Mouse (Mus musculus): ENCODE measurements around the gene Cbx5. TPM values are rescaled to one million over a fixed set of nuclear protein-coding genes. Genes with fewer than 3 reads are reported as not detected.
"Not testable (repeated sequence)": the region's sequence is repeated elsewhere in the genome, so short reads cannot be mapped to it uniquely, and the experiment has no call there.

Cbx5 gene
- polyA plus RNA-seq, 1 experiment from 2014 or later = 40.6 TPM

- H3K9me3 ChIP-seq (replicated peaks; ENCODE audit: control insufficient read depth, low read length); H3K27me3 ChIP-seq (ENCODE audit: control insufficient read depth, insufficient read depth, low read depth, low read length); ATAC-seq (ENCODE audit: low read depth); H3K4me3 ChIP-seq (ENCODE audit: low read depth, low read length); H3K36me3 ChIP-seq (ENCODE audit: control insufficient read depth, insufficient read depth); H3K27ac ChIP-seq (ENCODE audit: low read length); H3K9ac ChIP-seq (ENCODE audit: low read depth, low read length); H3K4me2 ChIP-seq (ENCODE audit: low read depth, low read length): not testable (repeated sequence)
- 91% methylated on average over 2 of the region's 3 CpGs for WGBS (ENCODE audit: insufficient replicate concordance)
- H3K4me1 ChIP-seq (ENCODE audit: control insufficient read depth, low read depth, low read length) = peaks cover 46% of the 10 kb centered on the region
Observed at GRCm38 (mm10) chr15:103275943-103276342, 36.3 kb upstream of the Cbx5 start.

- WGBS (ENCODE audit: insufficient replicate concordance) = under 1% methylated on average over 38 of the region's 38 CpGs
- peaks cover under 1% of the 10 kb centered on the region; the same call in 1 of the 2 replicates for H3K36me3 ChIP-seq (ENCODE audit: control insufficient read depth, insufficient read depth)
- H3K9ac ChIP-seq (ENCODE audit: low read depth, low read length) = peak within 1 kb of the TSS; percentile 87
- H3K27me3 ChIP-seq (ENCODE audit: control insufficient read depth, insufficient read depth, low read depth, low read length) = no peaks in the 10 kb centered on the region
- peak within 1 kb of the TSS; percentile 85 for H3K27ac ChIP-seq (ENCODE audit: low read length)
- H3K4me2 ChIP-seq (ENCODE audit: low read depth, low read length) = peak within 1 kb of the TSS; percentile 78
- peak within 1 kb of the TSS; percentile 85 for H3K4me3 ChIP-seq (ENCODE audit: low read depth, low read length)
- ATAC-seq (ENCODE audit: low read depth) = peak; percentile 97
- H3K9me3 ChIP-seq (replicated peaks; ENCODE audit: control insufficient read depth, low read length) = no peaks in the 10 kb centered on the region
- peaks cover 32% of the 10 kb centered on the region for H3K4me1 ChIP-seq (ENCODE audit: control insufficient read depth, low read depth, low read length)
Observed at GRCm38 (mm10) chr15:103272419-103273279, 33.0 kb upstream of the Cbx5 start, which contains the start of gene Copz1. Gene Copz1 (plus strand): TSS chr15:103272714.

GRCm38 (mm10) chr15:103268903-103269302 is 29.3 kb upstream of the Cbx5 start:
- 46% methylated on average over 4 of the region's 4 CpGs for WGBS (ENCODE audit: insufficient replicate concordance)
- no peak for ATAC-seq (ENCODE audit: low read depth)
- peaks cover 25% of the 10 kb centered on the region for H3K4me1 ChIP-seq (ENCODE audit: control insufficient read depth, low read depth, low read length)
- no peaks in the 10 kb centered on the region for H3K9me3 ChIP-seq (replicated peaks; ENCODE audit: control insufficient read depth, low read length)
- 0 out of 2 replicates have a peak overlapping the region, but pooled peaks have one; percentile 4 for H3K27ac ChIP-seq (ENCODE audit: low read length)
- no peak overlapping the region for H3K4me3 ChIP-seq (ENCODE audit: low read depth, low read length)
- H3K9ac ChIP-seq (ENCODE audit: low read depth, low read length) = peak overlapping the region; percentile 19; the same call in 1 of the 2 replicates
- H3K27me3 ChIP-seq (ENCODE audit: control insufficient read depth, insufficient read depth, low read depth, low read length) = no peaks in the 10 kb centered on the region
- no peak overlapping the region for H3K4me2 ChIP-seq (ENCODE audit: low read depth, low read length)
- no peaks in the 10 kb centered on the region for H3K36me3 ChIP-seq (ENCODE audit: control insufficient read depth, insufficient read depth)

GRCm38 (mm10) chr15:103264794-103265193 is 25.2 kb upstream of the Cbx5 start:
- Histone ChIP-seq H3K4me3 (ENCODE audit: low read depth, low read length) (no peak overlapping the region), H3K4me1 (ENCODE audit: control insufficient read depth, low read depth, low read length) (peaks cover 29% of the 10 kb centered on the region), H3K27me3 (ENCODE audit: control insufficient read depth, insufficient read depth, low read depth, low read length) (no peaks in the 10 kb centered on the region), H3K36me3 (ENCODE audit: control insufficient read depth, insufficient read depth) (no peaks in the 10 kb centered on the region), H3K27ac (ENCODE audit: low read length) (peak overlapping the region; percentile 64), H3K9ac (ENCODE audit: low read depth, low read length) (no peak overlapping the region), H3K9me3 (replicated peaks; ENCODE audit: control insufficient read depth, low read length) (no peaks in the 10 kb centered on the region), H3K4me2 (ENCODE audit: low read depth, low read length) (peak overlapping the region; percentile 11; the same call in 1 of the 2 replicates)
- WGBS (ENCODE audit: insufficient replicate concordance) = 57% methylated on average over 2 of the region's 2 CpGs
- ATAC-seq (ENCODE audit: low read depth) = peak; percentile 61

- Histone ChIP-seq H3K9me3 (replicated peaks; ENCODE audit: control insufficient read depth, low read length) (no peaks in the 10 kb centered on the region), H3K9ac (ENCODE audit: low read depth, low read length) (peak overlapping the region; percentile 8), H3K27me3 (ENCODE audit: control insufficient read depth, insufficient read depth, low read depth, low read length) (no peaks in the 10 kb centered on the region), H3K36me3 (ENCODE audit: control insufficient read depth, insufficient read depth) (no peaks in the 10 kb centered on the region), H3K27ac (ENCODE audit: low read length) (peak overlapping the region; percentile 91), H3K4me2 (ENCODE audit: low read depth, low read length) (peak overlapping the region; percentile 37), H3K4me1 (ENCODE audit: control insufficient read depth, low read depth, low read length) (peaks cover 52% of the 10 kb centered on the region), H3K4me3 (ENCODE audit: low read depth, low read length) (no peak overlapping the region)
- no peak for ATAC-seq (ENCODE audit: low read depth)
- WGBS (ENCODE audit: insufficient replicate concordance) = 16% methylated on average over 1 of the region's 1 CpGs
Observed at GRCm38 (mm10) chr15:103259989-103260388, 20.4 kb upstream of the Cbx5 start.

- no peaks in the 10 kb centered on the region for H3K36me3 ChIP-seq (ENCODE audit: control insufficient read depth, insufficient read depth)
- H3K4me2 ChIP-seq (ENCODE audit: low read depth, low read length) = peak overlapping the region; percentile 90
- WGBS (ENCODE audit: insufficient replicate concordance) = 41% methylated on average over 5 of the region's 5 CpGs
- ATAC-seq (ENCODE audit: low read depth) = no peak
- no peaks in the 10 kb centered on the region for H3K27me3 ChIP-seq (ENCODE audit: control insufficient read depth, insufficient read depth, low read depth, low read length)
- H3K4me1 ChIP-seq (ENCODE audit: control insufficient read depth, low read depth, low read length) = peaks cover 45% of the 10 kb centered on the region
- peak overlapping the region; percentile 73 for H3K9ac ChIP-seq (ENCODE audit: low read depth, low read length)
- H3K9me3 ChIP-seq (replicated peaks; ENCODE audit: control insufficient read depth, low read length) = no peaks in the 10 kb centered on the region
- peak overlapping the region; percentile 76; the same call in 1 of the 2 replicates for H3K4me3 ChIP-seq (ENCODE audit: low read depth, low read length)
- peak overlapping the region; percentile 99 for H3K27ac ChIP-seq (ENCODE audit: low read length)
Observed at GRCm38 (mm10) chr15:103259162-103259561, 19.5 kb upstream of the Cbx5 start.

- peak within 1 kb of the TSS; percentile 90 for H3K9ac ChIP-seq (ENCODE audit: low read depth, low read length)
- ATAC-seq (ENCODE audit: low read depth) = peak; percentile 93
- no peaks in the 10 kb centered on the region for H3K9me3 ChIP-seq (replicated peaks; ENCODE audit: control insufficient read depth, low read length)
- peak within 1 kb of the TSS; percentile 76 for H3K4me3 ChIP-seq (ENCODE audit: low read depth, low read length)
- peaks cover 43% of the 10 kb centered on the region for H3K4me1 ChIP-seq (ENCODE audit: control insufficient read depth, low read depth, low read length)
- H3K27me3 ChIP-seq (ENCODE audit: control insufficient read depth, insufficient read depth, low read depth, low read length) = no peaks in the 10 kb centered on the region
- WGBS (ENCODE audit: insufficient replicate concordance) = under 1% methylated on average over 15 of the region's 15 CpGs
- no peaks in the 10 kb centered on the region for H3K36me3 ChIP-seq (ENCODE audit: control insufficient read depth, insufficient read depth)
- peak within 1 kb of the TSS; percentile 90 for H3K4me2 ChIP-seq (ENCODE audit: low read depth, low read length)
- peak within 1 kb of the TSS; percentile 99 for H3K27ac ChIP-seq (ENCODE audit: low read length)
Observed at GRCm38 (mm10) chr15:103257790-103258728, 18.4 kb upstream of the Cbx5 start, which contains the start of gene Nfe2. Gene Nfe2 (minus strand): TSS chr15:103258403.

- H3K27ac ChIP-seq (ENCODE audit: low read length) = peak overlapping the region; percentile 99
- WGBS (ENCODE audit: insufficient replicate concordance) = 59% methylated on average over 6 of the region's 6 CpGs
- H3K4me1 ChIP-seq (ENCODE audit: control insufficient read depth, low read depth, low read length) = peaks cover 46% of the 10 kb centered on the region
Observed at GRCm38 (mm10) chr15:103256210-103256986, 16.8 kb upstream of the Cbx5 start.

More at GRCm38 (mm10) chr15:103256210-103256986, 16.8 kb upstream of the Cbx5 start:
- ATAC-seq (ENCODE audit: low read depth) = no peak
- Histone ChIP-seq H3K36me3 (ENCODE audit: control insufficient read depth, insufficient read depth) (peaks cover 9% of the 10 kb centered on the region; the same call in 1 of the 2 replicates), H3K9ac (ENCODE audit: low read depth, low read length) (peak overlapping the region; percentile 90), H3K9me3 (replicated peaks; ENCODE audit: control insufficient read depth, low read length) (no peaks in the 10 kb centered on the region), H3K27me3 (ENCODE audit: control insufficient read depth, insufficient read depth, low read depth, low read length) (no peaks in the 10 kb centered on the region), H3K4me2 (ENCODE audit: low read depth, low read length) (peak overlapping the region; percentile 90), H3K4me3 (ENCODE audit: low read depth, low read length) (peak overlapping the region; percentile 76)
